Mouse (Mus musculus): ENCODE measurements around the gene Ifnab.
A peak's percentile ranks its signal among the peaks of the same experiment; 100 is the strongest.

Ifnab gene

DNA sequence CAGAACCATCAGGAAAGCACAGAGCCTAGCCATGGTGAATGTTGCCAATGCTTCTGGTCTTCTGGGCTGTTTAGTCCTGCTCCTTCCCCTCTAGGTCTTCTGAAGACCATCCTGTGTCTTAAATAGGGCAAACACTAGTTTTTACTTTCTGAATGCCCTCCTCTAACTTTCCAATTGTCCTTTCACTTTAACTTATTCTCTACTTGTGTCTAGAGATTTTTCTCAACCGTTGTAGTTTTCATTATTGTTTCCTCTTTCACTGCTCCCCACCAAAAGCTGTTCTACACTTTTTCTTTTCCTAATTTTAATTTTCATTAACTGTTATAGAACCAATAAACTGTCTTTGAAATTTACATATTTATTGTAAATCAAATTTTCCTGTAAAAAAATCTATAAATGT lies 14.3 kb downstream of the Ifnab start, which contains the start of gene Ifna16:
Ifna16 (minus strand) TSS at position 101 of the 400 bp plus-strand sequence.
- DNase-seq (ENCODE audit: low spot score) = no peak

- no peak for DNase-seq (ENCODE audit: low spot score)
These were observed 35.7 kb downstream of the Ifnab start for GRCm38 (mm10) chr4:88655461-88655860.

DNA sequence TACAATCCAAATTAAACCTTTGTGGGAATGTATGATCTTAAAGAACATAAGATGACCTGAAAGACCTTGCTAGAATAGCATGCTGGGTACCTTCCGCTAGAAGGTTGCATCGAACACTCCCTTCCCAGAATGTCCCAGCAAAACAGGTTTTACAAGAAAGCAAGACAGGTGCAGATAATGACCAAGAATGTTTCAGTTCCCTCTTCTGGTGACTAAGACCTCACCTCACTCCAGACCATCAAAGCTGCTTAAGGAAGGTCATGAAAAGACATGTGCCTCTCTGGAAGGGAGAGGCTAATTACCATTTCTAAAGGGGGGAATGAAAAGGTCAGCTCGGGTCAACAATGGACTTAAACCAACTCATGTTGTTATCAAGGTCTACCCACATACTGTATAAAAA lies 37.5 kb downstream of the Ifnab start:
- DNase-seq (ENCODE audit: low spot score) = no peak

DNA sequence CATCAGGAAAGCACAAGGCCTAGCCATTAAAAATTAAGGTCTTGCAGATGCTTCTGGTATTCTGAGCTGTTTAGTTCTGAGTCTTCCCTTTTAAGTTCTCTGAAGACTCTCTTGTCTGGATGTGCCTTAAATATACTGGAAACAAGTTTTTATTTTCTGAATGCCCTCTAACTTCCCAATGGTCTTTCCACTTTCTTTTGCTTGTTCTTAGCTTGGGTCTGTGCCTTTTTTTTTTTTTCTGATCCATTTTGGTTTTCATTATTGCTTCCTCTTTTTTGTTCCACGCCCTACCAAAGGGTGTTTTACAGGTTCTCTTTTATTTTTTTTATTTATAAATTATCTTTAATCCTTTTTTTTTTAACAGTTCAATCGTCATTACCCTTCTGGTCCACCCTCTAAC lies 46.8 kb downstream of the Ifnab start, which contains the start of gene Ifna13:
Ifna13 (minus strand) TSS at position 101 of the 400 bp plus-strand sequence.
- DNase-seq (ENCODE audit: low spot score) = no peak

DNA sequence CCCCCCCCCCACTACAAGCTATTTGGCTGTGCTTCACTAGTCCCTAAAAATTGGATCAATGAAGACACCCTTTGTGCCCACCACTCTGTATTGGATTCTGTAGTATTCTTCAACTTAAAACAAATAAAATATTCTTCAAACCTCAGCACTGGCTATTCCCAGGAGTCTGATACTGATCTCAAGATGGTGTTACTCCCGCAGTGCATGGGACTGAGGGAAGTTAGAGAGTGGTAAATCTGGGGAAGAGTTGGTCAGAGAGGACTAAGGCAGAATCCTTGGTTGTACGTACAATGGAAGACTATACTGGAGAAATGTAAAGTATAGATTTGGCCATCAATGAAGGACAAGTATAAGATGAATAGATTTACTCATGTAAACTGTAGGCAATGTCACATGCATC lies 48.6 kb downstream of the Ifnab start:
- DNase-seq (ENCODE audit: low spot score) = no peak

DNA sequence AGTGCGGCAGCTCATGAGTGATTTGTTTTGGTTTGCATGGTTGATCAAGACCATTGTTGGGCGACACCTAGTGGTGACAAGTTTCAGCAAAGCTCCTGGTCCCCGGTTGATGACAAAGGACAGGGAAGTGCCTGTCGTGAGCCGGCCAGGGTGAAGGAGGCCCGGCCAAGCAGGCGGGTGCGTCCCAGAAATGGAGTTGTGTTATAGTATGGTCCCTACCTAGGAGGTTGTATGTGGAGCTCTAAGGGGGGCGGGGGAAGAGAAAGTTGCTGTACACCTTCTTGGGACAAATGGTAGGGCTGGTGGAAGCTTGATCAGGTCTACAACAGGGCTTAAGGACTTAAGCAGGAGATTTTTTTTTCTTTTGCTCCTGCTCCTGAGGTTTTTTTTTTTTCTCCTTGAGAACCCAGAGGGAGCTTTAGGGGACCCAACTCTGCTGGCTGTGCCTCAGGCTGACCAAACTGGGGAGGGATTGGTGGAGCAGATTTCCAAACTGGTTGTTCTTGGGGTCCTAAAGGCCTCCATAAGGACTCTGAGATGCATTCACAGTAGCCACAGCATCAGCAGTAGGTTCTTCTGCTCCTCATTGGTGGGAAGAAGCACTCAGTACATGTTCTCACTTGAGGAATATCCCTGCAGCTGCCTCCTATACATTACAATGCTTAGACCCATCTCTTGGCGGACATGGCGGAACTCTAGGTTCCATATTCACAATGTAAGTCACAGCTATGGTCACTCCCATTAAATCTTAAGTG lies 49.9 kb downstream of the Ifnab start:
- DNase-seq (ENCODE audit: low spot score) = peak; percentile 73

GRCm38 (mm10) chr4:88640704-88641076 lies 50.5 kb downstream of the Ifnab start:
- no peak for DNase-seq (ENCODE audit: low spot score)

All from ovary, adult 18-20 months (tissue).